In genomic region chr4:35189794-35190193, GRCm38 (mm10) we compare ENCODE assay signal across 26 mouse cellular contexts. TPM values are rescaled to one million over a fixed set of nuclear protein-coding genes. Genes with fewer than 3 reads are reported as not detected.
DNase-seq lines count a peak whose midpoint lies in the region; ATAC-seq and TF ChIP-seq lines count a peak whose summit lies in the region.
"Had no signal": no experiment of that assay in that cellular context is flagged by ENCODE, and none has a peak within 500 bp of the region (broad histone marks: within the 10 kb centered on the region; RNA-seq: fewer than 3 reads in every experiment).

No protein-coding gene starts in this region.

- no peak overlapping the region for H3K27ac ChIP-seq in heart, postnatal 0 days (ENCODE audit: low read depth)
- no peak overlapping the region for H3K27ac ChIP-seq in heart, embryonic 10.5 days
- H3K27ac ChIP-seq: forebrain, embryonic 12.5 days; layer of hippocampus, adult 2 months; midbrain, embryonic 13.5 days; neural tube, embryonic 13.5 days had no signal

- intact Hi-C loops in left cerebral cortex, postnatal 36 days (cut with DNase I), result loop anchor here (5.0 kb wide), 1 partner anchor 32 kb away; the partner anchor contains the start of gene Mob3b

- no peak overlapping the region for H3K9ac ChIP-seq in heart, postnatal 0 days (replicated peaks; ENCODE audit: low read depth, low read length)
- H3K9ac ChIP-seq: forebrain, embryonic 12.5 days; midbrain, embryonic 13.5 days; neural tube, embryonic 13.5 days had no signal

- 42% methylated on average over 5 of the region's 5 CpGs for WGBS in heart, postnatal 0 days
- WGBS in heart, embryonic 10.5 days, result 62% methylated on average over 5 of the region's 5 CpGs

- H3K36me3 ChIP-seq in heart, postnatal 0 days (replicated peaks; ENCODE audit: control insufficient read depth, insufficient read depth, low read length), result peaks cover 15% of the 10 kb centered on the region
- no peaks in the 10 kb centered on the region for H3K36me3 ChIP-seq in heart, embryonic 10.5 days

- H3K27me3 ChIP-seq in heart, postnatal 0 days (ENCODE audit: control insufficient read depth, insufficient read depth, low read length), result no peaks in the 10 kb centered on the region
- H3K27me3 ChIP-seq in heart, embryonic 10.5 days (ENCODE audit: insufficient read depth, poor library complexity, severe bottlenecking), result no peaks in the 10 kb centered on the region
- H3K27me3 ChIP-seq: forebrain, embryonic 12.5 days; midbrain, embryonic 13.5 days; neural tube, embryonic 13.5 days had no signal

- peak; percentile 9 to 42 for DNase-seq in frontal cortex, adult 2 months (ENCODE audit: extremely low spot score in 1 of 2, low spot score in 1 of 2)
- no peak for DNase-seq in frontal cortex, postnatal 10 days (ENCODE audit: low spot score in 2 of 2)
- peak; percentile 15 for DNase-seq in heart, postnatal 0 days (ENCODE audit: low spot score)
- DNase-seq in heart, embryonic 10.5 days (ENCODE audit: low spot score), result no peak
- DNase-seq in left cerebral cortex, postnatal 36 days (ENCODE audit: low spot score in 2 of 2), result peak; percentile 20
- no peak for DNase-seq in left cerebral cortex, adult 18-20 months (ENCODE audit: low spot score in 2 of 2)
- DNase-seq in brain, embryonic 14.5 days (ENCODE audit: low read depth), result peak; percentile 32
- no peak for DNase-seq in thymus, postnatal 25 days
- DNase-seq: adrenal gland, postnatal 25 days; cerebellum, adult 18-20 months; cerebellum, postnatal 25 days; embryo, embryonic 11 days; kidney, adult 8-10 months; kidney, postnatal 14 days; liver; lung, postnatal 14 days; right cerebral cortex, postnatal 25 days had no signal

- TF ChIP-seq EP300 in heart, postnatal 0 days (IDR thresholded peaks at IDR 0.05; ENCODE audit: low read depth), result no peak

- H3K4me1 ChIP-seq in heart, postnatal 0 days (ENCODE audit: control insufficient read depth, insufficient read depth), result no peaks in the 10 kb centered on the region; the same call in 1 of the 2 replicates
- H3K4me1 ChIP-seq in heart, embryonic 10.5 days, result peaks cover 17% of the 10 kb centered on the region
- H3K4me1 ChIP-seq: forebrain, embryonic 12.5 days; midbrain, embryonic 13.5 days had no signal

- no peaks in the 10 kb centered on the region for H3K9me3 ChIP-seq in heart, postnatal 0 days (replicated peaks; ENCODE audit: control insufficient read depth, low read length)
- no peaks in the 10 kb centered on the region for H3K9me3 ChIP-seq in heart, embryonic 10.5 days
- H3K9me3 ChIP-seq: forebrain, embryonic 12.5 days; midbrain, embryonic 13.5 days had no signal

- no peak overlapping the region for H3K4me3 ChIP-seq in heart, postnatal 0 days (ENCODE audit: low read depth, low read length)
- H3K4me3 ChIP-seq in heart, embryonic 10.5 days, result no peak overlapping the region
- H3K4me3 ChIP-seq: forebrain, embryonic 12.5 days; layer of hippocampus, adult 2 months; midbrain, embryonic 13.5 days; neural tube, embryonic 13.5 days had no signal

- H3K4me2 ChIP-seq in heart, postnatal 0 days (ENCODE audit: low read depth, low read length), result no peak overlapping the region
- H3K4me2 ChIP-seq: forebrain, embryonic 12.5 days; midbrain, embryonic 13.5 days; neural tube, embryonic 13.5 days had no signal

- peak; percentile 64 for ATAC-seq in heart, postnatal 0 days (ENCODE audit: insufficient read depth, low read depth)
- ATAC-seq: inflammation-experienced regulatory T-cells, adult 6 months; midbrain, embryonic 13.5 days had no signal

- no peak for TF ChIP-seq CTCF in heart, postnatal 0 days (IDR thresholded peaks at IDR 0.05; ENCODE audit: low read depth)
- no peak for TF ChIP-seq CTCF in brain, embryonic 14.5 days (IDR thresholded peaks at IDR 0.05; ENCODE audit: borderline replicate concordance, extremely low read depth, insufficient read depth, insufficient read length)

- no peak for TF ChIP-seq POLR2A in brain, embryonic 14.5 days (IDR thresholded peaks at IDR 0.05; ENCODE audit: borderline replicate concordance, extremely low read depth, insufficient read depth, insufficient read length, poor library complexity, severe bottlenecking)

RNA-seq across cellular contexts. Expression of gene Mob3b, which starts 32.5 kb away (rescaled TPM):
- 3.8 and 4.0 TPM in 2 replicates for polyA plus RNA-seq in frontal cortex, adult 2 months (2012; rRNA removed)
- 0.04 and 2.0 TPM in 2 replicates for total RNA-seq in heart, postnatal 0 days (2014; rRNA removed; ENCODE audit: low replicate concordance)
- polyA plus RNA-seq in heart, postnatal 0 days (2015; fragmentation: Nextera tagmentation; extraction: Ambion mirVana), result 1.0 and 1.2 TPM in 2 replicates
- 4.8 and 7.2 TPM in 2 replicates for polyA plus RNA-seq in heart, embryonic 10.5 days (2016; fragmentation: Nextera tagmentation; extraction: Ambion mirVana)
- total RNA-seq in left cerebral cortex, postnatal 36 days (2021), result 1 to 10 TPM; 4.9 to 5.4 TPM
- 1 to 10 TPM; 5.2 to 5.9 TPM for total RNA-seq in left cerebral cortex, adult 18-20 months (2021)
- polyA plus RNA-seq in brain, embryonic 14.5 days (2012; rRNA removed), result 2.8 and 2.9 TPM in 2 replicates

RNA-seq across cellular contexts. Expression of gene C9orf72, which starts 36.2 kb away (rescaled TPM):
- polyA plus RNA-seq in frontal cortex, adult 2 months (2012; rRNA removed), result 21.1 and 22.5 TPM in 2 replicates
- total RNA-seq in heart, postnatal 0 days (2014; rRNA removed; ENCODE audit: low replicate concordance), result 31.8 and 32.2 TPM in 2 replicates
- polyA plus RNA-seq in heart, postnatal 0 days (2015; fragmentation: Nextera tagmentation; extraction: Ambion mirVana), result 21.8 and 21.9 TPM in 2 replicates
- polyA plus RNA-seq in heart, embryonic 10.5 days (2016; fragmentation: Nextera tagmentation; extraction: Ambion mirVana), result 14.7 and 19.6 TPM in 2 replicates
- 10 to 100 TPM; 23.1 to 24.7 TPM for total RNA-seq in left cerebral cortex, postnatal 36 days (2021)
- 10 to 100 TPM; 22.6 to 24.9 TPM for total RNA-seq in left cerebral cortex, adult 18-20 months (2021)
- 40.9 and 41.8 TPM in 2 replicates for polyA plus RNA-seq in brain, embryonic 14.5 days (2012; rRNA removed)

RNA-seq across cellular contexts. Expression of gene Ifnk, which starts 37.9 kb away (rescaled TPM):
- polyA plus RNA-seq in frontal cortex, adult 2 months (2012; rRNA removed), result not detected in 2 replicates
- total RNA-seq in heart, postnatal 0 days (2014; rRNA removed; ENCODE audit: low replicate concordance), result not detected in 2 replicates
- polyA plus RNA-seq in heart, postnatal 0 days (2015; fragmentation: Nextera tagmentation; extraction: Ambion mirVana), result not detected in 2 replicates
- 0.25 and 0.28 TPM in 2 replicates for polyA plus RNA-seq in heart, embryonic 10.5 days (2016; fragmentation: Nextera tagmentation; extraction: Ambion mirVana)
- not detected for total RNA-seq in left cerebral cortex, postnatal 36 days (2021)
- not detected for total RNA-seq in left cerebral cortex, adult 18-20 months (2021)
- not detected in 2 replicates for polyA plus RNA-seq in brain, embryonic 14.5 days (2012; rRNA removed)
- total RNA-seq: adrenal gland, postnatal 25 days; gastrocnemius, adult 18-20 months; gastrocnemius, postnatal 4 days; layer of hippocampus, adult 2 months; left cerebral cortex, adult 8-10 months; megakaryocyte, adult 5-6 weeks had no signal
- polyA plus RNA-seq: inflammation-experienced regulatory T-cells, adult 6 months; midbrain, embryonic 13.5 days; neural tube, embryonic 13.5 days had no signal

Comparison
In these comparisons a context has a peak if more than half of its experiments do, and no peak if none do; other contexts are left out.
1. DNase-seq: peak in frontal cortex, adult 2 months (2 of 2), heart, postnatal 0 days (single experiment), left cerebral cortex, postnatal 36 days (2 of 2) and brain, embryonic 14.5 days (single experiment); none in frontal cortex, postnatal 10 days (0 of 2), heart, embryonic 10.5 days (single experiment), left cerebral cortex, adult 18-20 months (0 of 2) and thymus, postnatal 25 days (single experiment).